Mouse (Mus musculus) lung, postnatal 0 days (tissue): ENCODE data around the gene Ankrd44. TPM values are rescaled to one million over a fixed set of nuclear protein-coding genes. Genes with fewer than 3 reads are reported as not detected.

Experiments used
- ATAC-seq: fragments of 200-750 bp; cut with Nextera tagmentation; 2 replicates; pipeline ENCODE4 v1.8.0; 2017; ENCODE audit warnings: moderate library complexity
- DNase-seq: peaks from one replicate; pipeline ENCODE4 v3.0.0-alpha.2; 2016; ENCODE audit warnings: low spot score
- H3K27ac ChIP-seq: fragments of 300-500 bp; sonication (generic); 2 replicates; pipeline ENCODE4 v1.5.1; 2014; ENCODE audit warnings: antibody characterized with exemption, mild to moderate bottlenecking, low read length, mixed read lengths
- H3K27me3 ChIP-seq: fragments of 300-500 bp; sonication (generic); replicated peaks from 2 replicates; pipeline ENCODE4 v1.6.1; 2014; ENCODE audit warnings: low read length, mixed read lengths; ENCODE audit not compliant: insufficient read depth
- H3K36me3 ChIP-seq: fragments of 300-500 bp; sonication (generic); 2 replicates; pipeline ENCODE4 v1.6.1; 2014; ENCODE audit warnings: low read length, mixed read lengths; ENCODE audit not compliant: insufficient read depth
- H3K4me1 ChIP-seq: fragments of 300-500 bp; sonication (generic); 2 replicates; pipeline ENCODE4 v1.6.1; 2014; ENCODE audit warnings: antibody characterized with exemption, low read depth, low read length, mixed read lengths; ENCODE audit not compliant: insufficient read depth
- H3K4me2 ChIP-seq: fragments of 300-500 bp; sonication (generic); replicated peaks from 2 replicates; pipeline ENCODE4 v1.6.1; 2014; ENCODE audit warnings: low read depth, mild to moderate bottlenecking, low read length, moderate library complexity, mixed read lengths
- H3K4me3 ChIP-seq: fragments of 300-500 bp; sonication (generic); 2 replicates; pipeline ENCODE4 v1.5.1; 2014; ENCODE audit warnings: low read depth, low read length
- H3K9ac ChIP-seq: fragments of 300-500 bp; sonication (generic); replicated peaks from 2 replicates; pipeline ENCODE4 v1.6.1; 2014; ENCODE audit warnings: low read depth, mild to moderate bottlenecking
- H3K9me3 ChIP-seq: fragments of 300-500 bp; sonication (generic); 2 replicates; pipeline ENCODE4 v1.6.1; 2016; ENCODE audit warnings: low read length, mixed read lengths
- CTCF ChIP-seq: IDR thresholded peaks from 2 replicates; pipeline ENCODE4 v1.5.1; 2016; ENCODE audit warnings: antibody characterized with exemption, mild to moderate bottlenecking
- EP300 ChIP-seq: IDR thresholded peaks from 2 replicates; pipeline ENCODE4 v1.6.1; 2016; ENCODE audit warnings: antibody characterized with exemption, mild to moderate bottlenecking, control low read depth
- WGBS: fragments of 180-500 bp; shearing (Covaris S2); extraction: QIAGEN DNeasy Blood & Tissue Kit; methylation state at CpG from one replicate; pipeline ENCODE4 v1.1.7; 2014; 5-methylcytosine and 5-hydroxymethylcytosine counted together
- polyA plus RNA-seq: library from polyadenylated mRNA; unstranded; fragments of >200 nt; fragmentation: Nextera tagmentation; extraction: Ambion mirVana; gene quantifications from 2 replicates; pipeline ENCODE4 v1.2.1, GENCODE M21; 2015

Gene Ankrd44
- polyA plus RNA-seq, 1 experiment from 2014 or later: 16.5 TPM

GRCm38 (mm10) chr1:54832765-54833164 lies 93.4 kb downstream of the Ankrd44 start:
- H3K9ac ChIP-seq: no peak overlapping the region
- WGBS: 0% methylated on average over 1 of the region's 1 CpGs
- no peak for TF ChIP-seq EP300
- TF ChIP-seq CTCF: peak; percentile 71
- no peak overlapping the region for H3K4me3 ChIP-seq
- H3K9me3 ChIP-seq: no peaks in the 10 kb centered on the region
- peaks cover 21% of the 10 kb centered on the region; the same call in 1 of the 2 replicates for H3K4me1 ChIP-seq
- ATAC-seq (no peak), DNase-seq (peak; percentile 90)
- no peak overlapping the region for H3K4me2 ChIP-seq
- no peak overlapping the region for H3K27ac ChIP-seq
- H3K36me3 ChIP-seq: no peaks in the 10 kb centered on the region
- no peaks in the 10 kb centered on the region for H3K27me3 ChIP-seq

DNA sequence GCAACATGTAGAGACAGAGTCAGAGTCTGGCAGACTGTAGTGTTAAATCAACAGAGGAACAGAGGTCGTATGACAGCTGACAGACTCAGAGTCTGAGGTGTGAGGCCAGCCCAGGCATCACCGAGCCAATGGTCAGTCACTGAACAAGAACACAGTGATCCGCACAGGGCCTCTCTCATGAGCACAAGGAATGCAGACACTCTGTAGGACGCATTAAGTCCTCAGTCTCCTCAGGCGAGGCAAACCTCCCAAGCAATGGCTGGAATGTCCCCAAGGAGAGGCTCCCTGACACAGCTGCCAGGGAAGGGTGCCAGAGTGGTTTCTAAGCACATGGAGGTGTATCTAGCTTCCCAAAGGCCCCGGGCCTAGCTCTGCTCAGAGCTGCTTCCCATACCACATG lies 96.0 kb downstream of the Ankrd44 start:
- Histone ChIP-seq H3K27me3 (no peaks in the 10 kb centered on the region), H3K9ac (no peak overlapping the region), H3K27ac (peak overlapping the region; percentile 61), H3K4me3 (no peak overlapping the region), H3K4me1 (peaks cover 20% of the 10 kb centered on the region; the same call in 1 of the 2 replicates), H3K4me2 (no peak overlapping the region), H3K9me3 (no peaks in the 10 kb centered on the region), H3K36me3 (no peaks in the 10 kb centered on the region)
- TF ChIP-seq EP300 (peak; percentile 93), CTCF (no peak)
- ATAC-seq (peak; percentile 90), DNase-seq (peak; percentile 88)
- WGBS: 32% methylated on average over 6 of the region's 6 CpGs

DNA sequence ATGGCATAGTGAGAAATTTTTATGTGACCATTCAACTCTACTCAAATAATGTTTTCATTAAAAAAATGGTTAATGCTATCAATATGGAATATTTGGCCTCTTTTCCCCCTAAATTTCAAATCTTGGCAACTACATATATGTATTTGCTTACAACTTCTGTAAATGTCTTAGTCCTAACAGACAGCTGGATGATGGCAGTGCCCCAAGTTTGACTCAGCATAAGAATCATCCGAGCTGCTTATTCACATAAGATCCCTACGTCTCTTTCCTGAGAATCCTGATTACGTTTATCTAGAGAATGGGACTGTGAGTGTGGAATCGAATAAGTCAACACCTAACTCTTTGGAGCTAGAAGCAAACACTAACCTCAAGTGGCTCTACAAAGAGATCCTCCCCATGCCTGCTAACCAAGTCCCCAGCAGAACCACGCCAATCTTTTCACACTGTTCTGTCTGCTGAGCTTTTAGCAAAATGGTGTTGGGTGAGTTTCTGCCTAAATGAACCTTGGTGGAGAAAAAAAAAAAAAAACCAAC lies 96.4 kb downstream of the Ankrd44 start:
- DNase-seq (peak; percentile 77), ATAC-seq (peak; percentile 22)
- peak overlapping the region; percentile 61 for H3K27ac ChIP-seq

GRCm38 (mm10) chr1:54827827-54828226 lies 98.4 kb downstream of the Ankrd44 start:
- DNase-seq (no peak), ATAC-seq (no peak)
- Histone ChIP-seq H3K4me3 (no peak overlapping the region), H3K9me3 (no peaks in the 10 kb centered on the region), H3K27ac (no peak overlapping the region; the same call in 1 of the 2 replicates), H3K4me1 (peaks cover 20% of the 10 kb centered on the region; the same call in 1 of the 2 replicates), H3K9ac (no peak overlapping the region), H3K27me3 (no peaks in the 10 kb centered on the region), H3K4me2 (no peak overlapping the region), H3K36me3 (no peaks in the 10 kb centered on the region)
- WGBS: 71% methylated on average over 8 of the region's 8 CpGs
- TF ChIP-seq EP300: no peak
- TF ChIP-seq CTCF: no peak

More for the DNA sequence above, 96.4 kb downstream of the Ankrd44 start:
- Histone ChIP-seq H3K36me3 (no peaks in the 10 kb centered on the region), H3K9me3 (no peaks in the 10 kb centered on the region), H3K4me2 (no peak overlapping the region), H3K9ac (no peak overlapping the region), H3K4me3 (no peak overlapping the region), H3K27me3 (no peaks in the 10 kb centered on the region), H3K4me1 (peaks cover 20% of the 10 kb centered on the region; the same call in 1 of the 2 replicates)
- TF ChIP-seq CTCF: no peak
- no peak for TF ChIP-seq EP300
- 32% methylated on average over 5 of the region's 5 CpGs for WGBS

- H3K4me2 ChIP-seq: no peak overlapping the region
- H3K27me3 ChIP-seq: no peaks in the 10 kb centered on the region
- 42% methylated on average over 3 of the region's 3 CpGs for WGBS
- H3K9me3 ChIP-seq: no peaks in the 10 kb centered on the region
- no peak overlapping the region for H3K9ac ChIP-seq
- TF ChIP-seq EP300: no peak
- no peak for TF ChIP-seq CTCF
- ATAC-seq (no peak), DNase-seq (no peak)
- H3K4me3 ChIP-seq: no peak overlapping the region
- peak overlapping the region; percentile 71 for H3K27ac ChIP-seq
- H3K36me3 ChIP-seq: no peaks in the 10 kb centered on the region
- peaks cover 20% of the 10 kb centered on the region; the same call in 1 of the 2 replicates for H3K4me1 ChIP-seq
Measured at GRCm38 (mm10) chr1:54827351-54827750, 98.8 kb downstream of the Ankrd44 start.

GRCm38 (mm10) chr1:54826426-54826986 lies 99.7 kb downstream of the Ankrd44 start:
- Histone ChIP-seq H3K4me3 (no peak overlapping the region), H3K36me3 (no peaks in the 10 kb centered on the region), H3K27ac (peak overlapping the region; percentile 71), H3K9ac (no peak overlapping the region), H3K4me2 (no peak overlapping the region), H3K9me3 (no peaks in the 10 kb centered on the region), H3K27me3 (no peaks in the 10 kb centered on the region), H3K4me1 (peaks cover 20% of the 10 kb centered on the region; the same call in 1 of the 2 replicates)
- DNase-seq (peak; percentile 94), ATAC-seq (peak; percentile 84)
- 10% methylated on average over 4 of the region's 4 CpGs for WGBS
- TF ChIP-seq EP300 (peak; percentile 98), CTCF (no peak)
